Mouse (Mus musculus) cerebellum, postnatal 36 days (tissue): ENCODE measurements around the gene Cacna1e.

Experiments
- DNase-seq, 2 experiments: peaks; one replicate each; pipeline ENCODE4 v3.0.0; 2021 to 2022; ENCODE audit warnings: mixed read lengths in 2 of 2

Gene Cacna1e

DNA sequence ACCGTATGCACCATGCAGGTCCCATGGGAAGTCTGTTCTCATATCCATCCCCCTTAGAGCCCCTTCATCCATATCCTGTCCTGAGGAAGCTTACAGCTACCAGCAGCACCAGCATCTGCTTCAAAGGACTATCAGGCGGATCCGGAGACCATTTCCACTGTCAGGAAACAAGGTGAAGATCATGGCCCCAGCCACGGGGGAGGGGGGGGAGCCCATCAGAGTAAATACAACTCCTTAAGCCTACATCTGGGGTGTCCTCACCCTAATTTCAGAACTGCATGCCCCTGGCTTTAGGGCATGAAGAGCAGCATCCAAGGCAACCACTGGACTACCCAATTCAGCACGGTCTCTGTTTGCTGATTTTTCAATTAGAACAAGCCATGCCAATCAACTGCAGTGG is 47.8 kb downstream of the Cacna1e start:
- no peak for DNase-seq

DNA sequence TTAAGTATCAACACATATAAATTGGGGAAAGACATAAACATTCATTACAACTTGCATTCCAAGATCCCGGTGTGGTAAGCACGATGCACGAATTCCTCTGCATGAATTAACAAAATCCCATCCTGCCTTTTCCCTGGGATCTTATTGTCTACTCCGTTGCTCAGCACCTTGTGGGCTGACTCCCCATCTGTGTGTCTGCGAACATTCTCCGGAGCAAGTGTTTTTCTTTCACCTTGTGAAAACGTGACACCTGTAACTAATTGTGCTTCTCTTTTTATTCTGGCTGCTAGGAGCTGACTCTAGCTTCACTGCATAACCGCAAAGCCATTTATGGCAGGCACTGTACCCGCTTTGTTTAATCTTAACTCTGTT is 52.1 kb downstream of the Cacna1e start:
- DNase-seq = no peak

DNA sequence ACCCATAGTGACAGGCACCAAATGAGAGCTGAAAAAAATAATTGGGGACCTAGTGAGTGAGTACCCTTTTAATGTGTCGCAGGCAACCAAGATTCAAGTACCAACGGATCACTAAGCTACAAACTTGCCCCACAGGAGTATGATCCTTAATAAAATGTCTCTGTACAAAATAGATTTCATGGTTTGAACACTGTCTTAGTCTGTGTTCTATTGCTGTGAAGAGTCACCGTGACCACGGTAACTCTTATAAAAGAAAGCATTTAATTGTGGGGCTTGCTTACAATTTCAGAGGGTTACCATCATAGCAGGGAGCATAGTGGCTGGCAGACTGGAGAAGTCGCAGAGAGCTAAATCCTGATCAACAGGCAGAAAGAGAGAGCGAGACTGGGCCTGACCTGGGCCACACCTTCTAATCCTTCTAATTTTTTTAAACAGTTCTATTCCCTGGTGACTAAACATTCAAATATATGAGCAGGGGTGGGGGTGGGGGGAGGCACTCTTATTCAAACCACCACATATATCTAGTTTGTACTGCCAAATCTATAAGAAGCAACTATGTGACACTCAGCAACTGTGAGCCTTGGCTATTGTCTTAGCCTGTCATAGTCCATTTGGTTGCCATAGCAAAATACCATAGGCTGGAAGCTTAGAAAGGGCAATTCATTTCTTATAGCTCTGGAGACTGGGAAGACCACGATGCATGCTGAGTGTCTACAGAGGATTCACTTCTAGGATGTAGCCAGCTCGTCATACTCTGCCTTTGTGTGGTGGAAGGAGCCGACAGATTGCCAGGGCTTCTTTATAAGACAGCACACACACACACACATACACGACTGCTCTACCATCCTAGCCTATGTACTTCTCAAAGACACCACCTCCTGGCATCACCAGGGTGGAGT is 52.8 kb downstream of the Cacna1e start:
- no peak for DNase-seq

DNA sequence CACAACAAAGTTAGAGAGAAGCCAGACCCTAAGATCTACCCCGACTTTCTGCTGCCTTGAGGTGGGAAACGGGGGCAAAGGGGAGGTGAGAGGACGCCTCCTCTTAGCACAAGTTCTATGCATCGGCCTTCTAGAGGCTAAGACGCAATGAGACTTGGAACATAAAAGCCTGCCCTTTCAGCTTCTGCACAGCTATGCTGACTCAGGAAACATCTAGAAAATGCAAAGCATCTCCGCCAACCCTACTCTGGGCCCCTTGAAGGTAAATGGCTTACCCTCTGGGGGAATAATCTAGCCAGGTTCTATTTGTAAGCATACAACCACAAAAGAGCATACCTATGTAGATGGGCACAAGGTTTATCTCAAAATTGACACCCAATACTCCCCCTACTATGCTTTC is 54.2 kb downstream of the Cacna1e start:
- DNase-seq = no peak

DNA sequence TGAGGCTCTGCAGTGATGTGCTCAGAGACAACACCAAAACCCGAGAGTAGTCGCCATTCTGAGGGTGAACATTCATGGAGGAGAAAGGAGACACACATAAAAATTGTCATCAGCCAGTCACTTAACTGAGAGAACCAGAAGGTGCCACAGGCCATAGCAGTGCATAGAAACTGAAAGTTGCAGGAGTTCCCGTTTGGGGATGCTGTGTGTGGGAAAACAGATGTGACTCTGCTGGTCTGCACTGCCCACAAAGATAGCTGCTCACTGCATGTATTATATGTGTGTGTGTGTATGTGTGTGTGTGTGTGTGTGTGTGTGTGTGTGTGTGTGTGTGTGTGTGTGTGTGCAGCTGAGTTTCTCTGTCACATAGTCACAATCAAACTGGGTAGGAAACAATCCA is 61.2 kb downstream of the Cacna1e start:
- DNase-seq = no peak

DNA sequence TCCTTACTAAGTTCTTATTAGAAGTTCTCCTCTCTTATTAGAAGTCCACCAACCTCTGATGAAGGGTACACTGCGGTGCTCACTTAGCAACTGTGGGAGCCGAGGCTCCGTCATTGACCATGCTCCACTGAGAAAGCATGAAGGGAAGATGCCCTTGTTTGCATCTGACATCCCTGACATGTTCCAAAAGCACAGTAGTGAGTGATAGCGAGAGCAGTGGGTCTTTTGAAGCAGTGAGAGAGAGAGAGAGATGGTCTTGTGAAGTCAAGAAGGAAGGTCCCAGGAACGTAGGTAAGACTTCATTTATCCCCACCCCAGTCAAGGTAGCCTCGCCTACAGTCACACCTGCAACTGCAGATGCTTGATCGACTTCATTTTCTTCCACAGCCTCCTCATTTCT is 63.9 kb downstream of the Cacna1e start:
- no peak for DNase-seq

DNA sequence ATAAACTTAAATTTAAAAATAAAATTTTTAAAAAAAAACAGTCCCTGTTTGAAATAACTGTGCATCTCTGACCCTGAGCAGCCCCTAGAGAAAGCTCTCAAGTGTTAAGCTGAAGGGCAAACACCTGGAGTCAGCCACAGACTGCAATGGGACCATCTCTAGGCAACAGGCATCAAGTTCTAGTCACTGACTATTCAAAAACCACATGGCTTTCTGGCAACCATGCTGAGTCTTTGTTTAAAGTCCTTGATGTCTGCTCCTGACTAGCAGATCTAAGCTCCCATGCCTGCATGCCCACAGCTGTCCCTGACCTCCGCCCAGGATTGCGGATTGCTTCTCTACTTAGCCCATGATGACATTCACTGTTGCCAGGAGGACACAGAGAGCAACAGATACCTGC is 64.3 kb downstream of the Cacna1e start:
- DNase-seq = no peak

DNA sequence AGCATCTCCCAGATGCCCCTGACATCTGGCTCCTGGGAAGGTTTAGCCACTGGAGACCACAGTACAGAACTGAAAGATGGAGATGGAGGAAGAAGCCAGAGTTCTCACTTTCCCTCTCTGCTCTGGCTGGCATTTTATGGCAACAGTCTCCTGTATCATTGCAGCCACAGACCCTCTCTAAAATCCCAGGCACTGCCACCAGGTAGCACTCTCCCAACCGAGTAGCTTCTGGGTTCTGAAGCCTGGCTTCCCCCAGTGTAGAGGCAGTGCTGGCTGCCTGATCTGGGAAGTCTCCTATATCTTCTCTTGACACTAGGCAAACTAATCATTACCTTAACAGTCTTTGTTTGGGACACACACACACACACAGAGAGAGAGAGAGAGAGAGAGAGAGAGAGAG is 65.6 kb downstream of the Cacna1e start:
- DNase-seq = no peak

DNA sequence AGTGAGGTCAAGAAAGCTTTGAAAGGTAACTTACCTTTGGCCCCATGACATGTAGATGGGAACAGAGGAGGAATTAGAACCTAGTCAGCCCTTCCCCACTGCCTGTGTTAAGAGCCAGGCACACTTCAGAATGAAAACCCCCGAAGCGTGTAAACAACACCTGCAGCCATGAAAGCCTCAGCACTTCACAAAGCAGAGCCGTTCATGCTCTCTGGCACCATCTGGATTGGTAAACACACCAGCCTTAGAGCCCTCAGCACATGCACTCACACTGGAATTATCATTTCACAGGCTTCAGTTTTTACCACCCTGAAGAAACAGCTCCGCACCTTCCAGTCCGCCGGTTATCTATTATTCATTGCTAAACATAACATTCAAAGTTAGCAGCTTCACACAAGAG is 67.5 kb downstream of the Cacna1e start:
- no peak for DNase-seq

DNA sequence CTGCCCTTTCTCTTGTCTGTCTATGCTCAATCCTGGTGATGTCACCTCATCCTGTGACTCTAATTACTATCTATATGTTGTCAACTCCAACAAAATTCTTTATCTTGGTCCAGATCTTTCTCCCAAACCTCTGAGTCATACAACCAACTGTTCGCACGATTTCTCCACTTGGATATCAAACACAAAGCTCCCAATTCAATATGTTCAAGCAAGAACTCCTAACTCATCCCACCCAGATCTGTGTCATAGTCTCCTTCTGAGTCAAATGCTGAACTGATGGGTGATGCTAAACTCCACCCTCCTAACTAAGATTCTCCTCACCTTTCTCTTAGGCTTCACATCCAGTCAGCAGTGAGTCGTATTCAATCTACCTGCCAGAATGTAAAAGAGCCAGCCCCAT is 68.0 kb downstream of the Cacna1e start:
- DNase-seq = no peak

DNA sequence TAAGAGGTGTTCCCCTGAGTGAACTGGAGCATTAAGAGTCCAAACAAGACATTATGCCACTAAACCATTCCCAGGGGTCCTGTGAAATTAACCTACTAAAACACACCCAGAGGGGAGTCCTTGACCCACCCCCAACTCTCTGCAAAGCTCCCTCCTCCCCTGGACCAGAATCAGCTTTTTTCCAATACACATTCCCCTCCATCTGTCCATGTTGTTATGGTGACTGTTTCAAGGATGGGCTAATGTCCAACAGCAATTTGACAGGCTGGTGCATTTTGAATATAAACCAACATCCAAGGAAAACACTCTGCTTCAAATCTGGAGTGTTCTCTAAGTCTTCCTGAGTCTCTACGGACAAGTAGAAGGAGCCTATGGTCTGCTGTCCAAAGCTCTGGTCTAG is 78.6 kb downstream of the Cacna1e start:
- peak in 1 of 2 experiments; percentile 48 for DNase-seq

DNA sequence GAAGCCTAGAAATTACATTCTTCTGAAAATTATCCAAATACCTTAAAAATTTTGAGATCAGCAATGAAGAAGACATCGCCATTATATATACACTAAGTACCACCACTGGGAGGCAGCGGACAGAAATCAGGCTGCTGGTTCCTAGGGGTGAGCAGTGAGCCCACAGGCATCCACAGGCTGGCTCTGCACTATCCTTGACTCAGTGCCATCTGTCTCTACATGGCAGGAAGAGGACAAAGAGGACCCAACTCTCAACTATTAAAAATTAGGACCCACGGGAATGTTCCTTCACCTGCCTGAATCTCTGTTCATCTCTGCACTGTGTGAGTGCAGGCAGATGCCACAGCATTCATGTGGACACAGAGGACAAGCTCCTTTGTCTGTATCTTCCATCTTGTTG is 79.3 kb downstream of the Cacna1e start:
- no peak for DNase-seq

DNA sequence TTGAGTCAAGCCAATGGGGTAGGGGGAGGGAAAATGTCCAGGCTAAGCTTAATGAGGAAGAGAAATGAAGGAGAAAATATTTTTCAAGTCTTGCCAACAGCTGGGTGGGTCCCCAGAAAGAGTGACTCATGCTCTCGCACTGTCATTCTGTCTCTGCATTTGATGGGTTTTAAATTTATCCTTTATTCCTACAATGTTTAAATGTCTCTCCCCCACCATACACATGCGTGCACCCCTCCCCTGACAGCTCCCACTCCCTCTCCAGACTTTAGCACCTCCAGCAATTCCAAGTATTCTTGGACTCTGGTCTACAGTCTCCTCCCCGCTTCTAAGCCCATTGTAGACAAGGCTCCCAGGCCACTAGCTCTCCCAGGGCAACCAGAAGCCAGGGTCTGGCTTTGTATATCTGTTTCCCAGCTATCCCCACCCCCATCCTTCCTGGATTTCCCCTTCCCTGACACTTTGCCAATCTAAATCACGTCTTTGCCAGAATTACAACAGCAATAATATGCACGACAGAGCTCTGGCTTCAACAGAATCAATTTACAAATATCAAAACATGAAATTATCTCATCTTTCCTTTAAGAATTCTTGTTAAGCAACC is 81.9 kb downstream of the Cacna1e start:
- DNase-seq = no peak

DNA sequence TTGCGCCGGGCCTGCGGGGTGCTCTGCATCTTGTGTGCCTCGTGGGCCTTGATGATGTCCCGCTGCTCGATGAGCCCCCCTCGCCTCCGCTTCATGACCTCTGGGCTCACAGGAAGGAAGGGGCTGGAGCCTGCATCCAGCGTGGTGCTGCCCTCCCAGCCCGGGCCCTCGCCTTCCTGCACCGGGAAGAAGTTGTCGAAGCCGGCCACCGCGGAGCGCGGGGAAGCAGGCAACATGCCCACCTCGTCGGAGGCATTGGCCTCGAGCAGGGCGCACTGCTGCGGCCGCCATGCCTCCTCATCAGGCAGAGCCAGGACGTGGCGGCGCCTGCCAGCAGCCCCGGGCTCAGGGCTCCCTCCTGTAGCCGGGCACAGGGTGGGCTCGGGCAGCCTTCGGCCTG is 85.0 kb downstream of the Cacna1e start:
- peak; percentile 38 to 39 for DNase-seq

DNA sequence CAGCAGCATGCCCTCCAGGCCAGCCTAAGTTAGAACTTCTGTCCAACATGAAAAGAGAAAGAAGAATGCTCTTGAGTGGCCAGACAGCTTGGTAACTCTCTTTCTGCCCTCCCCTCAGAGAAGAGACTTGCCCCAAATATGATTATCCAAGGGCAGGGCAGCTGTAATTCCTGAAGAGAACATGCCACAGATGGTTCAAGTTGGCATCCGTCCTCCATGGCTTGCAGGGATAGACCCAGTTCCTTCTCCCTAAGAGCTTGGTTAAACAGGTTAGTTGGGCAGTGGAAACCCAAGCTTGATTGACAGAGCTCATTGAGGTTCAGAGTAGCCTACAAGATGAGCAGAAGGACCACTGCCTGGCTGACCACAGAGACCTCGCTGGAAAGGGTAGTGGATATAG is 85.5 kb downstream of the Cacna1e start:
- DNase-seq = peak; percentile 79 to 85

DNA sequence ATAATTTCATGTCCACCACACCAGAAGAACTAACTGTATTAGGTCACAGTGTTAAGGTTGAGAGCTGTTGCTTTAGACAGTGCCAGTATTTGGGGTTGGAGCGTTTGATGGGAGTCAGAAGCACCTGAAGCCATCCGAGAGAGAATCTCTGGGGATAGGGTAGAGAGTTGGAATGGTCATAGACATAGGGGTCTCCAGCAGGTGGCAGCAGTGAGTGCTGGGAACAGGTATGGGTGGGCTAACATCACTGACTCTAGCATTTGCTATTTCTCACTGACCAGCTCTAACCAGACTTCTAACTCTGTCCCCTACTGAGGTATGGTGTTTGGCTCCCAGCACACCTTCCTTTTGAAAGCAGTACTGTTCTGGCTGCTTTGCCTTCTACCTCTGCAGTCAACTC is 87.6 kb downstream of the Cacna1e start:
- peak; percentile 62 for DNase-seq

DNA sequence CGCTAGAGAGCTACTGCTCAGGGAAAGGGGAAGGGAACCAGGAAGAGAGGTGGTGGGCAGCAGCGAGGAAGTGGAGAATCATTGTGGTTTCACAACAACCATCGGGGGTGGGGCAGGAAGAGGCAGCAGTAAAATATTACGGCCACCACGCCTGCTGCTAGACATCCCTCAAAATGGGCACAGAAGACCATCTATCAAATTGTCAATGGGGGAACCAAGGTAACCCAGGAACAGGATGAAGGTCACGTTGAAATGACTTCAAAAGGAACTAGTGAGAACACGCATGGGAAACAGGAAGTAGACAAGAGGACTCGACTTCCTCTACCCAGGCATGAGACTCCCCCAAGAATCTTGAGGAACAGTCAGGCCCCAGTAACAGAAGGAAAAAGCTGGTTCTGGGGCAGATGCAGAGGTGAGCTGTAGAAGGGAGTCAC is 89.8 kb downstream of the Cacna1e start:
- DNase-seq = no peak

DNA sequence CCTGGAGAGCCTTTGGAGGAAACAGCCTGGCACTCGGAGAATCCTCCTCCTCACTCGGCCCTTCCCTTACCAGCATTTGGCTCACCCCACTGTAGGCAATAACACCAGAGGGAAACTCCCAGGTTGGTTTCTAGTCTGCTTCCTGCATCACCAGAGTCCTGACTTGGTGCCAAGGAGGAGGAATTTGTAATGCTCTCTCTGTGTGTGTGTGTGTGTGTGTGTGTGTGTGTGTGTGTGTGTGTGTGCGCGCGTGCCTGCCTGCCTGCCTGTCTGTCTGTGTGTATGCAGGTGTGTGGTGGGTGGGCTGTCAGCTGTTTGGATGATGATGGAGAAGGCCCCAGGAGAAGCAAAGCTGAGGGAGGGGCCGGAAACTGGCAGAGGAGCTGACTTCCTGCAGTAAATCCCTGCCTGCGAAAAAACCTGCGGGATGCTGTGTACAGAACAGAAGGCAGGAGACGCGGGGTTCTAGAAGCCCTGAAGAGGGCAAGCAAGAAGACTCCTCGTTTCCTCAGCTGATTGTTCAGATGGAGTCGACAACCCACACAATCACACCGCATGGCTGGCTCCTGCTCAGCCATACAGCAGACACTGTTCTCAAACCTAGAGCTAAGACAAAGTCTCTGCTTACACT is 92.6 kb downstream of the Cacna1e start:
- DNase-seq = peak; percentile 78 to 83

DNA sequence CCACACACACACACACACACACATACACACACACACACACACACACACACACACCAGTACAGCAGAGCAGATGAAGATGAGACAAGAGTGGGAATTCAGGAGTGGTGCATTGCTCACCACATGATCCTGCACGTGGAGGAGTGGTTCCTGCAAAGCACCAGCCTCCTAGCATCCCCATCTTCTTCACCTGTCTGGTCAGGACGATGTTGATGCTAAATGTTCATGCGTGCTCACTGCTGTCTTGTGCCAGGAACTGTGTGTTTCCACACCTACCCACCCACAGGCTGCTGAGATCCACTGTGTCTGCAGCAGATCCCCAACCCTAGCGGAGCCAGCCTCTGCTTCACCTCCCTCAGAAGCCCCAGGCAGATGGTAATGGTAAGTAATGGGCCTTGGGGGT is 95.8 kb downstream of the Cacna1e start:
- DNase-seq = peak in 1 of 2 experiments; percentile 8

DNA sequence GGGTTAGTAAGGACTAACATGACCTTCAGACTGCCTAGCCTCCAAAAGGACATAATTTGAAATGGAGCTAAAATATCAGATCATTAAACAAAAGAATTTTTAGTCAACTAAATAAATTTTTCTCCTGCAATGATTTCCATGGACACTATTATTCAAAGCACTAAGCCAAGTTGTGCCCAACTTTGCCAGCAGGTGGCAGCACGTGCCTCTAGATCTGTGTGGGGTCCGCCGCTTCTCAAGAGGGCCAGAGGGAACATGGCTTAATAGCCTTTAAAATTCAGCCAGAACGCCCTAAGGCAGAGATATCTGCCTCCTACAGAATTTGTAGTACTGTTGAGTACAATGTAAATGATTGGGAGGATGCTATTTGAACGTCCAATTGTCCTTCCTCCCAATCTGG is 96.2 kb downstream of the Cacna1e start:
- DNase-seq = peak; percentile 86 to 90

DNA sequence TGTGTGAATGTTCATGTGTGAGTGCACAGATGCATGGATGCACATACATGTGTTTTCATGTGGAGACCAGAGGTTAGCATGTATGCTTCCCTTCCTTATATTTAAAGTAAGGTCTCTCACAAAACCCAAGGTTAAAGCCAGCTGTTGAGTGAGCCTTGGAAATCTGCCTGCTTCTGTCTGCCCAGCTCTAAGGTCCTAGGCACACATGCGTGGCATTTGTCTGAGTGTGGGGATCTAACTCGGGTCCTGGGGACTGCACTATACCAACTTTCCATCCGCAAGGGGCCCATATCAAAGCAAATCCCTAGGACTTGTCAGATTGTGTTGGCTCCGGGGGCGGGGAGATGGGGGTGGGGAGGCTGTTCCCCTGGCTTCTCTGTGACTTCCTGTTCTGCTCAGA is 96.9 kb downstream of the Cacna1e start:
- DNase-seq = no peak

DNA sequence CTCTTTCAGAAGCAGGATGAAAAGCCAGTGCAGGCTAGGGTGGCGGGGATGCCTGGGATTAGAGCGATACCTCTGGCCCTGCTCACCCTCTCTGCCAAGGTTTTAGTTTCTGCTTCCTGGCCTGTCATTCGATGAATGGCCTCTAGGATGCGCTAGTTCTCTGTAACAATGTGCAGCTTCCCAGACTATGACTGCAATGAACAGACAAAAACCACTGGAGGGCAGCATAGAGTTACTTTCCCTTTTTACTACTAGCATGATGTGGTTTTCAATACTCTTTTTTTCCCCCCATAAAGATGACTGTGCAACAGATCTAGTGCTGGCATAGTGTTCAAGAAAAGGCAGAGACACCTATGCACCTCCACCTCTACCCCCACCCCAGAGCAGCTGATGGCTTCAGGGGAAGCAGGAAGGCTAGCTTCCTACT is 98.0 kb downstream of the Cacna1e start:
- DNase-seq = peak; percentile 81 to 92

DNA sequence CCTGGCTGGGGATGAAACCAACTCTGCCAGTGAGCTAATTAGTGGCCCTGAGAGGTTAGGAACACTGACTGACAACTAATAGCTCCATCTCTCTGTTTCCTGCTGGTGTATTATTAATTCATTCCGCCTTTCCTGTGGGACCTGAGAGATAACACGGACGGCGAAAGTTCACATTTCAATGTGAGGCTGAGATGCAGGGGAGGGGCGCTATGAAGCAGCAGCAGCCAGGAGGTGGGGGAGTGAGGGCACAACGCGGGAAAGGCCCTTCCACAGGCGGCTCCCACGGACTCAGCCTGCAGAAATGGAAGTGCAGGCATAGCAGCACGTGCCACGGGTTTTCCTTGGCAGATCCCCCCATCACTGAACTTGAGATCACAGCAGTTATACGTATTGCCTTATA is 99.4 kb downstream of the Cacna1e start:
- no peak for DNase-seq

DNA sequence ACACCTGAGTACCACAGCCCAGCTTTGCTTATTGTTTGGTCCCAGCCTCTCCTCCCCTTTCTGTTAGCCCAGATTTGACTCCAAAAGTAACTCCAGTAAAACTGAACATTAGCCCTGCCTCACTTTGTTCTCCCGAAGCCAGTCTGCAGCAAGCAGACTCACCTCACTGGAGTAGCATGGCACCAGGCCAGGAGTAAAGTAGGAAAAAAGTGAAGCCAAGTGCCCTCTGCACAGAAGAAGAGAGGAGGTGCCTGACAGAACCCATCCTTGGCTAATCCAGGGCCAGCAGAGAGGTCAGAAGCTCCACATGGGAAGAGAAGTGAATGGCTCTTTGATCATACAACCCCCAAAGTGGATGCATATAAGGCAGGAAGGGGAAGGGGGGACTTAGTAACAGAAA is 100.8 kb downstream of the Cacna1e start:
- DNase-seq = no peak
